Mouse (Mus musculus): ENCODE data around the gene Polr3k.
A peak's percentile ranks its signal among the peaks of the same experiment; 100 is the strongest.

The Polr3k gene

GRCm38 (mm10) chr2:181863791-181864535, at the start of gene Polr3k:
Gene Polr3k (plus strand): TSS chr2:181864337.
- DNase-seq: peak; percentile 97

- no peak for DNase-seq
These were observed 35.0 kb upstream of the Polr3k start for GRCm38 (mm10) chr2:181829032-181829650.

GRCm38 (mm10) chr2:181832745-181833144, 31.4 kb upstream of the Polr3k start:
- DNase-seq: no peak

- peak; percentile 93 for DNase-seq
These were observed 26.5 kb upstream of the Polr3k start, which contains the start of gene Pcmtd2 for GRCm38 (mm10) chr2:181837372-181838292. Gene Pcmtd2 (plus strand): TSS chr2:181837854.

GRCm38 (mm10) chr2:181838293-181838680, 25.9 kb upstream of the Polr3k start:
- DNase-seq: peak; percentile 9

GRCm38 (mm10) chr2:181845709-181846394, 18.3 kb upstream of the Polr3k start:
- DNase-seq: no peak

GRCm38 (mm10) chr2:181864536-181864860, 361 bp downstream of the Polr3k start:
- DNase-seq: no peak

GRCm38 (mm10) chr2:181866931-181867330, 2.8 kb downstream of the Polr3k start:
- DNase-seq: peak; percentile 42

- no peak for DNase-seq
These were observed 6.9 kb downstream of the Polr3k start for GRCm38 (mm10) chr2:181871039-181871438.

GRCm38 (mm10) chr2:181878903-181879302, 14.8 kb downstream of the Polr3k start:
- no peak for DNase-seq

- DNase-seq: no peak
These were observed 19.0 kb downstream of the Polr3k start for GRCm38 (mm10) chr2:181883022-181883749.

- DNase-seq: no peak
These were observed 53.7 kb downstream of the Polr3k start for GRCm38 (mm10) chr2:181917861-181918260.

GRCm38 (mm10) chr2:181918501-181918900, 54.4 kb downstream of the Polr3k start:
- DNase-seq: no peak

Data from kidney, adult 11 months (tissue).